Mouse (Mus musculus) adrenal gland, postnatal 14 days (tissue): Measurements from ENCODE around the gene Flot2. TPM values are rescaled to one million over a fixed set of nuclear protein-coding genes. Genes with fewer than 3 reads are reported as not detected.

Experiments used
- DNase-seq: peaks from one replicate; pipeline ENCODE4 v3.0.0; 2021; ENCODE audit warnings: mixed read lengths
- microRNA-seq, 2 experiments: library from miRNA; unstranded; fragments of <30 nt; microRNA quantifications; one replicate each; pipeline ENCODE4 v1.2.0; 2021
- total RNA-seq: library from RNA; stranded (reverse); gene quantifications from 2 replicates; pipeline ENCODE4 v1.2.3, GENCODE M21; 2021

Gene Flot2
- total RNA-seq, 1 experiment from 2014 or later = 74.3 TPM

DNA sequence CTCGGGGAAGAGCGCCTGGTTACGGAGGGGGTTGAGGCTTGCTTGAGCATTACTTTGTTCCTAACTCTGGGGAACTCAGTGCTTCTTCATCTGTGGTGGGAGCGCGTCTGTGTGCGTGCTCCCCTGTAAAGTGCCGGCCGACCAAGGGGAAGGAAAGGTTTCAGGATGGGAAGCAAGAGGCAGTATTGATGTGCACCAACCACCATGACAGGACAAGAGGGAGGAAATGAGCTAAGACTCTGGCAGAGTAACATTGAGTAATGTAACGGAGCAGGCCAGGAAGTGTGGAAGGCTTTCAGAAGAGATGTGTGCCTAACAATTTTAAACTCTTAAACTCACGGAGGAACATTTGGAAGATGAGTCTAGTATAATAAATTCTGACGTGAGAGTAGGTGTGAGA lies 63.0 kb downstream of the Flot2 start:
- no peak for DNase-seq

DNA sequence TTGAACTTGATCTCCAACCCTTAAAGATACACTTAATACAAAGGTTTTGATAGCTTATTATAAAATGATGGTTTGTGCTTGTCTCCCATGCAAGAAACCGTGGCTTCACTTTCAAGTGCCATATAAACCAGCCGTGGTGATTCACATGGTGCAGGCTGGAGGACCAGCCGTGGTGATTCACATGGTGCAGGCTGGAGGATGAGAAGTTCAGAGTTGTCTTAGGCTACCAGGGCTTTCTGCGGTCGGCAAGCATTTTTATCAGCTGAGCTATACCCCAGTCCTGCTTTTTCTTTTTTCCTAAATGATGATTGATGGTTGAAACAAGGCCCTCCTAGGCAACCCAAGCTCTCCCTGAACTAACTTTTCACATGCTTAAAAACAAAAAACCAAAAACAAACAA lies 64.4 kb downstream of the Flot2 start:
- DNase-seq = no peak

- peak; percentile 63 for DNase-seq
Observed at GRCm38 (mm10) chr11:78102958-78103747, 65.4 kb downstream of the Flot2 start.

- no peak for DNase-seq
Observed at GRCm38 (mm10) chr11:78104501-78104900, 66.8 kb downstream of the Flot2 start.

Small RNAs within 50 kb of the gene (microRNA-seq; reads per million reads assigned to microRNA genes)
- 369 to 3,034 reads per million in 2 experiments for gene Mir144
- gene Mir451a = 0 reads per million in 2 experiments
- gene Mir451b = 0 reads per million in 2 experiments

Other genes starting within 250 kb of the Flot2 start
- gene Pipox, start 143.8 kb upstream of the Flot2 start, total RNA-seq = 3.7 and 21.3 TPM in 2 replicates
- gene Sez6, start 107.1 kb upstream of the Flot2 start, total RNA-seq = 3.5 and 3.8 TPM in 2 replicates
- gene Phf12, start 55.2 kb upstream of the Flot2 start, total RNA-seq = 52.2 and 60.9 TPM in 2 replicates
- gene Dhrs13, start 5.7 kb upstream of the Flot2 start, total RNA-seq = 9.9 and 10.3 TPM in 2 replicates
- 28.8 and 31.6 TPM in 2 replicates for gene Eral1, start 42.5 kb downstream of the Flot2 start, total RNA-seq
- 18.1 and 19.1 TPM in 2 replicates for gene Fam222b, start 56.7 kb downstream of the Flot2 start, total RNA-seq
- 47.2 and 50.7 TPM in 2 replicates for gene Traf4, start 127.7 kb downstream of the Flot2 start, total RNA-seq
- gene Nek8, start 138.7 kb downstream of the Flot2 start, total RNA-seq = 8.5 and 9.0 TPM in 2 replicates
- 36.4 and 46.4 TPM in 2 replicates for gene Tlcd1, start 138.8 kb downstream of the Flot2 start, total RNA-seq
- gene Rpl23a, start 145.7 kb downstream of the Flot2 start, total RNA-seq = 1,759 and 1,890 TPM in 2 replicates
- gene Rab34, start 150.5 kb downstream of the Flot2 start, total RNA-seq = 89.2 and 92.2 TPM in 2 replicates
- gene Proca1, start 155.5 kb downstream of the Flot2 start, total RNA-seq = 17.6 and 26.3 TPM in 2 replicates
- 75.3 and 78.8 TPM in 2 replicates for gene Sdf2, start 207.8 kb downstream of the Flot2 start, total RNA-seq
- gene Supt6, start 208.1 kb downstream of the Flot2 start, total RNA-seq = 60.1 and 65.4 TPM in 2 replicates
- 146 and 153 TPM in 2 replicates for gene 2610507B11Rik, start 223.8 kb downstream of the Flot2 start, total RNA-seq